In genomic region chr12:111413300-111413699, GRCm38 (mm10) we compare ENCODE assay signal across 9 mouse cellular contexts. TPM values are rescaled to one million over a fixed set of nuclear protein-coding genes. Genes with fewer than 3 reads are reported as not detected.
A peak's percentile ranks its signal among the peaks of the same experiment; 100 is the strongest.
DNase-seq lines count a peak whose midpoint lies in the region; ATAC-seq and TF ChIP-seq lines count a peak whose summit lies in the region.
"Had no signal": no experiment of that assay in that cellular context is flagged by ENCODE, and none has a peak within 500 bp of the region (broad histone marks: within the 10 kb centered on the region; RNA-seq: fewer than 3 reads in every experiment).

No protein-coding gene starts in this region.

- peak; percentile 80 for ATAC-seq in forebrain, embryonic 16.5 days
- peak; percentile 88 for ATAC-seq in lung, embryonic 14.5 days (ENCODE audit: insufficient read depth)

- no peak overlapping the region for H3K9ac ChIP-seq in ES-Bruce4 (ENCODE audit: low read depth, poor library complexity, severe bottlenecking)
- peak overlapping the region; percentile 51 for H3K9ac ChIP-seq in forebrain, embryonic 16.5 days (replicated peaks; ENCODE audit: low read depth, low read length)
- H3K9ac ChIP-seq in lung, embryonic 14.5 days, result peak overlapping the region; percentile 38; the same call in 1 of the 2 replicates

- WGBS in forebrain, embryonic 16.5 days, result under 1% methylated on average over 21 of the region's 21 CpGs
- WGBS in lung, embryonic 14.5 days, result under 1% methylated on average over 21 of the region's 21 CpGs
- WGBS in olfactory bulb, adult 2 months, result 3% methylated on average over 21 of the region's 21 CpGs

- H3K4me1 ChIP-seq in ES-Bruce4 (ENCODE audit: control insufficient read depth, insufficient read depth, low read length), result no peaks in the 10 kb centered on the region
- H3K4me1 ChIP-seq in forebrain, embryonic 16.5 days (replicated peaks; ENCODE audit: control insufficient read depth, insufficient read depth, low read length), result peaks cover 28% of the 10 kb centered on the region
- peaks cover 11% of the 10 kb centered on the region for H3K4me1 ChIP-seq in lung, embryonic 14.5 days (ENCODE audit: insufficient read depth)
- peaks cover 41% of the 10 kb centered on the region for H3K4me1 ChIP-seq in olfactory bulb, adult 2 months (ENCODE audit: control insufficient read depth, insufficient read depth, low read length)

- no peak overlapping the region for H3K27ac ChIP-seq in ES-Bruce4 (ENCODE audit: insufficient read depth, low read length)
- no peak overlapping the region for H3K27ac ChIP-seq in forebrain, embryonic 16.5 days (ENCODE audit: low read length)
- no peak overlapping the region for H3K27ac ChIP-seq in layer of hippocampus, adult 2 months
- no peak overlapping the region for H3K27ac ChIP-seq in lung, embryonic 14.5 days (ENCODE audit: low read depth)
- H3K27ac ChIP-seq in olfactory bulb, adult 2 months (ENCODE audit: insufficient read depth, low read depth, low read length), result no peak overlapping the region

- H3K9me3 ChIP-seq in ES-Bruce4 (replicated peaks; ENCODE audit: control insufficient read depth, insufficient read depth, low read length, poor library complexity, severe bottlenecking), result no peaks in the 10 kb centered on the region
- H3K9me3 ChIP-seq in forebrain, embryonic 16.5 days (ENCODE audit: control insufficient read depth, low read length), result no peaks in the 10 kb centered on the region
- no peaks in the 10 kb centered on the region for H3K9me3 ChIP-seq in lung, embryonic 14.5 days (ENCODE audit: low read depth, low read length)

- TF ChIP-seq CTCF in ES-Bruce4 (IDR thresholded peaks at IDR 0.05; ENCODE audit: low read depth, low read length), result peak; percentile 99
- peak; percentile 96 for TF ChIP-seq CTCF in layer of hippocampus, adult 2 months (conservative IDR thresholded peaks at IDR 0.05)
- TF ChIP-seq CTCF in lung, embryonic 14.5 days (IDR thresholded peaks at IDR 0.05; ENCODE audit: low read depth), result peak; percentile 98
- TF ChIP-seq CTCF in olfactory bulb, adult 2 months (IDR thresholded peaks at IDR 0.05; ENCODE audit: insufficient read depth, low read depth, low read length), result peak; percentile 96

- no peaks in the 10 kb centered on the region for H3K27me3 ChIP-seq in ES-Bruce4 (ENCODE audit: control insufficient read depth, insufficient read depth, low read length, poor library complexity, severe bottlenecking)
- no peaks in the 10 kb centered on the region for H3K27me3 ChIP-seq in forebrain, embryonic 16.5 days (replicated peaks; ENCODE audit: control insufficient read depth, insufficient read depth, low read length)
- H3K27me3 ChIP-seq in lung, embryonic 14.5 days (ENCODE audit: insufficient read depth, low read length), result peaks cover 3% of the 10 kb centered on the region; the same call in 1 of the 2 replicates

- DNase-seq in cerebellum, adult 11-12 months, result peak; percentile 84
- DNase-seq in heart, postnatal 36 days, result peak; percentile 91 to 93
- peak; percentile 88 for DNase-seq in layer of hippocampus, adult 2 months (ENCODE audit: low spot score in 2 of 2)
- peak; percentile 96 for DNase-seq in lung, embryonic 14.5 days
- DNase-seq in thymus, adult 18-20 months, result peak; percentile 39 to 40

- no peak overlapping the region for H3K4me3 ChIP-seq in ES-Bruce4 (ENCODE audit: low read depth, low read length)
- peak overlapping the region; percentile 39 for H3K4me3 ChIP-seq in forebrain, embryonic 16.5 days (replicated peaks; ENCODE audit: low read length)
- H3K4me3 ChIP-seq in layer of hippocampus, adult 2 months, result peak overlapping the region; percentile 39; the same call in 1 of the 2 replicates
- peak overlapping the region; percentile 19 for H3K4me3 ChIP-seq in lung, embryonic 14.5 days (ENCODE audit: low read depth, low read length)
- peak overlapping the region; percentile 21; the same call in 1 of the 2 replicates for H3K4me3 ChIP-seq in olfactory bulb, adult 2 months (ENCODE audit: insufficient read depth, low read depth, low read length)

- no peak for TF ChIP-seq POLR2A in ES-Bruce4 (IDR thresholded peaks at IDR 0.05; ENCODE audit: insufficient read depth, low read length)
- no peak for TF ChIP-seq POLR2A in olfactory bulb, adult 2 months (IDR thresholded peaks at IDR 0.05; ENCODE audit: insufficient read depth, low read depth, low read length)

- H3K4me2 ChIP-seq in forebrain, embryonic 16.5 days (ENCODE audit: low read length), result peak overlapping the region; percentile 55
- H3K4me2 ChIP-seq in lung, embryonic 14.5 days, result peak overlapping the region; percentile 67

- TF ChIP-seq EP300 in ES-Bruce4 (IDR thresholded peaks at IDR 0.05; ENCODE audit: insufficient read depth, low read depth, low read length), result 0 out of 2 replicates have a peak, but pooled peaks have one; percentile 47

- intact Hi-C loops in heart, postnatal 36 days (cut with DNase I), result loop anchor here (1.0 to 5.0 kb wide), 4 partner anchors 12 to 321 kb away; no protein-coding TSS in a partner anchor

- H3K36me3 ChIP-seq in ES-Bruce4 (ENCODE audit: control insufficient read depth, insufficient read depth, low read length, poor library complexity, severe bottlenecking), result no peaks in the 10 kb centered on the region
- no peaks in the 10 kb centered on the region for H3K36me3 ChIP-seq in forebrain, embryonic 16.5 days (ENCODE audit: control insufficient read depth, insufficient read depth)
- H3K36me3 ChIP-seq in lung, embryonic 14.5 days (ENCODE audit: insufficient read depth), result no peaks in the 10 kb centered on the region

RNA-seq across cellular contexts. Expression of gene Exoc3l4, which starts 3.5 kb away (rescaled TPM):
- 4.2 and 6.1 TPM in 2 replicates for polyA plus RNA-seq in ES-Bruce4 (2011; ENCODE audit: insufficient read depth, insufficient read length, low read depth, missing spikeins)
- 1.9 and 2.5 TPM in 2 replicates for polyA plus RNA-seq in forebrain, embryonic 16.5 days (2015; fragmentation: Nextera tagmentation; extraction: Ambion mirVana)
- 1 to 10 TPM; 2.9 to 3.0 TPM for total RNA-seq in heart, postnatal 36 days (2021)
- total RNA-seq in layer of hippocampus, adult 2 months (2021), result 1 to 10 TPM; 4.5 to 6.3 TPM
- 10.3 and 10.7 TPM in 2 replicates for polyA plus RNA-seq in lung, embryonic 14.5 days (2014; fragmentation: Nextera tagmentation; extraction: Ambion mirVana)
- polyA plus RNA-seq in olfactory bulb, adult 2 months (2012; ENCODE audit: insufficient read depth, insufficient read length, low replicate concordance, missing spikeins), result not detected in 2 replicates

RNA-seq across cellular contexts. Expression of gene Lbhd2, which starts 6.7 kb away (rescaled TPM):
- not detected in 2 replicates for polyA plus RNA-seq in ES-Bruce4 (2011; ENCODE audit: insufficient read depth, insufficient read length, low read depth, missing spikeins)
- 1.3 and 4.5 TPM in 2 replicates for polyA plus RNA-seq in forebrain, embryonic 16.5 days (2015; fragmentation: Nextera tagmentation; extraction: Ambion mirVana)
- total RNA-seq in heart, postnatal 36 days (2021), result not detected
- 1 to 10 TPM; 1.2 to 1.4 TPM for total RNA-seq in layer of hippocampus, adult 2 months (2021)
- polyA plus RNA-seq in lung, embryonic 14.5 days (2014; fragmentation: Nextera tagmentation; extraction: Ambion mirVana), result 0.50 and 0.68 TPM in 2 replicates
- not detected in 2 replicates for polyA plus RNA-seq in olfactory bulb, adult 2 months (2012; ENCODE audit: insufficient read depth, insufficient read length, low replicate concordance, missing spikeins)
- polyA plus RNA-seq: gonadal fat pad, adult 2 months had no signal

RNA-seq across cellular contexts. Expression of gene Tnfaip2, which starts 29.0 kb away (rescaled TPM):
- polyA plus RNA-seq in ES-Bruce4 (2011; ENCODE audit: insufficient read depth, insufficient read length, low read depth, missing spikeins), result 1.9 and 4.7 TPM in 2 replicates
- 0.63 and 0.84 TPM in 2 replicates for polyA plus RNA-seq in forebrain, embryonic 16.5 days (2015; fragmentation: Nextera tagmentation; extraction: Ambion mirVana)
- total RNA-seq in heart, postnatal 36 days (2021), result 10 to 100 TPM; 32.7 to 38.8 TPM
- under 1 TPM; 0.59 to 0.76 TPM for total RNA-seq in layer of hippocampus, adult 2 months (2021)
- polyA plus RNA-seq in lung, embryonic 14.5 days (2014; fragmentation: Nextera tagmentation; extraction: Ambion mirVana), result 2.0 and 3.4 TPM in 2 replicates
- not detected in 2 replicates for polyA plus RNA-seq in olfactory bulb, adult 2 months (2012; ENCODE audit: insufficient read depth, insufficient read length, low replicate concordance, missing spikeins)

RNA-seq across cellular contexts. Expression of gene Cdc42bpb, which starts 35.8 kb away (rescaled TPM):
- polyA plus RNA-seq in ES-Bruce4 (2011; ENCODE audit: insufficient read depth, insufficient read length, low read depth, missing spikeins), result 52.3 and 58.9 TPM in 2 replicates
- polyA plus RNA-seq in forebrain, embryonic 16.5 days (2015; fragmentation: Nextera tagmentation; extraction: Ambion mirVana), result 33.6 and 39.9 TPM in 2 replicates
- total RNA-seq in heart, postnatal 36 days (2021), result 10 to 100 TPM; 54.6 to 62.5 TPM
- 100 to 1,000 TPM; 113 to 122 TPM for total RNA-seq in layer of hippocampus, adult 2 months (2021)
- polyA plus RNA-seq in lung, embryonic 14.5 days (2014; fragmentation: Nextera tagmentation; extraction: Ambion mirVana), result 45.1 and 47.5 TPM in 2 replicates
- polyA plus RNA-seq in olfactory bulb, adult 2 months (2012; ENCODE audit: insufficient read depth, insufficient read length, low replicate concordance, missing spikeins), result not detected in 2 replicates

Comparison
In these comparisons a context has a peak if more than half of its experiments do, and no peak if none do; other contexts are left out.
1. DNase-seq: peak in every context shown above with its lines; median percentile 96 in lung, embryonic 14.5 days; 92 in heart, postnatal 36 days; 88 in layer of hippocampus, adult 2 months; 84 in cerebellum, adult 11-12 months; 40 in thymus, adult 18-20 months.